Mouse (Mus musculus) stomach, postnatal 0 days (tissue): ENCODE results near the gene Pea15a. TPM values are rescaled to one million over a fixed set of nuclear protein-coding genes. Genes with fewer than 3 reads are reported as not detected.

Source experiments
- ATAC-seq: fragments of 200-750 bp; cut with Nextera tagmentation; 2 replicates; pipeline ENCODE4 v1.8.0; 2017; ENCODE audit not compliant: low FRiP score, low TSS enrichment
- DNase-seq: peaks from one replicate; pipeline ENCODE4 v3.0.0-alpha.2; 2016; ENCODE audit warnings: low spot score
- H3K27ac ChIP-seq: fragments of 300-500 bp; sonication (generic); replicated peaks from 2 replicates; pipeline ENCODE4 v1.5.1; 2014; ENCODE audit warnings: mild to moderate bottlenecking, control low read depth
- H3K27me3 ChIP-seq: fragments of 300-500 bp; sonication (generic); 2 replicates; pipeline ENCODE4 v1.6.1; 2014; ENCODE audit warnings: low read length; ENCODE audit not compliant: control insufficient read depth, insufficient read depth
- H3K36me3 ChIP-seq: fragments of 300-500 bp; sonication (generic); 2 replicates; pipeline ENCODE4 v1.6.1; 2014; ENCODE audit warnings: low read length, mixed read lengths; ENCODE audit not compliant: control insufficient read depth, insufficient read depth
- H3K4me1 ChIP-seq: fragments of 300-500 bp; sonication (generic); replicated peaks from 2 replicates; pipeline ENCODE4 v1.6.1; 2014; ENCODE audit warnings: antibody characterized with exemption; ENCODE audit not compliant: control insufficient read depth, insufficient read depth
- H3K4me2 ChIP-seq: fragments of 300-500 bp; sonication (generic); replicated peaks from 2 replicates; pipeline ENCODE4 v1.6.1; 2014; ENCODE audit warnings: low read depth, mild to moderate bottlenecking, control low read depth, moderate library complexity
- H3K4me3 ChIP-seq: fragments of 300-500 bp; sonication (generic); 2 replicates; pipeline ENCODE4 v1.5.1; 2014; ENCODE audit warnings: low read depth, low read length, control low read depth
- H3K9ac ChIP-seq: fragments of 300-500 bp; sonication (generic); 2 replicates; pipeline ENCODE4 v1.6.1; 2014; ENCODE audit warnings: mild to moderate bottlenecking, low read length, control low read depth, mixed read lengths
- H3K9me3 ChIP-seq: fragments of 300-500 bp; sonication (generic); 2 replicates; pipeline ENCODE4 v1.6.1; 2016; ENCODE audit warnings: low read length; ENCODE audit not compliant: control insufficient read depth
- CTCF ChIP-seq: IDR thresholded peaks from 2 replicates; pipeline ENCODE4 v1.5.1; 2016; ENCODE audit warnings: antibody characterized with exemption, low read depth, mild to moderate bottlenecking, moderate library complexity
- EP300 ChIP-seq: optimal IDR thresholded peaks from 2 replicates; pipeline ENCODE3; 2016; ENCODE audit warnings: antibody characterized with exemption
- WGBS: fragments of 180-500 bp; shearing (Covaris S2); extraction: QIAGEN DNeasy Blood & Tissue Kit; methylation state at CpG from one replicate; pipeline ENCODE4 v1.1.7; 2014; 5-methylcytosine and 5-hydroxymethylcytosine counted together
- polyA plus RNA-seq: library from polyadenylated mRNA; unstranded; fragments of >200 nt; fragmentation: Nextera tagmentation; extraction: Ambion mirVana; gene quantifications from 2 replicates; pipeline ENCODE4 v1.2.1, GENCODE M21; 2015

Pea15a gene
- polyA plus RNA-seq, 1 experiment from 2014 or later: 79.4 TPM

DNA sequence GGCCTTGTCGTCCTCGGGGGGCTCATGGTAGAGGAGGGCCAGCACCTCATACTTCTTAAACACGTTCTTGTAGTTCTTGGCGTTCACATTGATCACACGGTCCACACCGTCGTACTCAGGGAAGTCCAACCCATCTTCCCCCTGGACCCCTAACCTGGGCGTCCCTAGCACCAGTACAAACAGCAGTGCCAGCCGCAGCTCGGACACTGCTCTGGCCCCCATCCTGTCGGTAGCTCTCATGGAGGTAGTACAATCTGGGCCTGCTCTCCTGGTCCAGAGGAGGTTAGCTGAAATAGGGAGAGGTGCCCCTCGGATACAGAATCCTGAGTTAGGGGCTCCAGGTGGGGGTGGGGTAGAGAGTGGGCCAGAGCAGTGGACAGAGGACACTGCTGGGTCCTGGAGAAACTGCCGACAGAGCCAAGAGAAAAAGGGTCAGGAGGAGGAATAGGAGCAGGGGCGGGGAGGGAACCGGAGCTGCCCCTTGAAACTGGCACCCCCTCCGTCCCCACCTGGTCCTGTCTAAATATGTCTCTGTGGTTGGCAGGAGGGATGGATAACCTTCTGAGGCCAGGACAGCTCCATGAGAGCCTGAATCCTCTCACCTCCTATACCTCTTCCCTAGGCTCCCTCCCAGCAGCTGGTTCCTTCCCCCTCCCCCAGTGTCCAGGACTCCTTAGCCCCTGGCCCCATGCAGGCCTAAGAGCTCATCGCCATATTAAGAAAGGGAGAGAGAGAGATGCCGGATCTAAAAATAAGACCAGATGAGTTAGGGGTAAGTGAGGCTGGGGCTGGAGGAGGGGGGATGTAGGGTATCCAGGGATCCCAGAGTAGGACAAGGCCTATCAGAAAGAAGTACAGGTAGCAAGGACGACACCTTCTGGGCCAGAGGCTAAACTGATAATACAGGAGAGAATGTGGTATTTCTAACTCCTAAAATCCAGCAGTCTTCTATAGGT, 13.1 kb upstream of the Pea15a start, which contains the start of gene Casq1:
TSS of gene Casq1 (minus strand) at position 418 of the 956 bp plus-strand sequence.
- DNase-seq (no peak), ATAC-seq (no peak)
- Histone ChIP-seq H3K9me3 (no peaks in the 10 kb centered on the region), H3K27me3 (no peaks in the 10 kb centered on the region), H3K4me3 (no peak within 1 kb of the TSS), H3K9ac (0 out of 2 replicates have a peak within 1 kb of the TSS, but pooled peaks have one; percentile 27), H3K4me1 (peaks cover 12% of the 10 kb centered on the region; the same call in 1 of the 2 replicates), H3K4me2 (peak within 1 kb of the TSS; percentile 14; the same call in 1 of the 2 replicates), H3K36me3 (no peaks in the 10 kb centered on the region), H3K27ac (peak within 1 kb of the TSS; percentile 45; the same call in 1 of the 2 replicates)
- TF ChIP-seq CTCF (no peak), EP300 (no peak)
- 77% methylated on average over 19 of the region's 19 CpGs for WGBS

DNA sequence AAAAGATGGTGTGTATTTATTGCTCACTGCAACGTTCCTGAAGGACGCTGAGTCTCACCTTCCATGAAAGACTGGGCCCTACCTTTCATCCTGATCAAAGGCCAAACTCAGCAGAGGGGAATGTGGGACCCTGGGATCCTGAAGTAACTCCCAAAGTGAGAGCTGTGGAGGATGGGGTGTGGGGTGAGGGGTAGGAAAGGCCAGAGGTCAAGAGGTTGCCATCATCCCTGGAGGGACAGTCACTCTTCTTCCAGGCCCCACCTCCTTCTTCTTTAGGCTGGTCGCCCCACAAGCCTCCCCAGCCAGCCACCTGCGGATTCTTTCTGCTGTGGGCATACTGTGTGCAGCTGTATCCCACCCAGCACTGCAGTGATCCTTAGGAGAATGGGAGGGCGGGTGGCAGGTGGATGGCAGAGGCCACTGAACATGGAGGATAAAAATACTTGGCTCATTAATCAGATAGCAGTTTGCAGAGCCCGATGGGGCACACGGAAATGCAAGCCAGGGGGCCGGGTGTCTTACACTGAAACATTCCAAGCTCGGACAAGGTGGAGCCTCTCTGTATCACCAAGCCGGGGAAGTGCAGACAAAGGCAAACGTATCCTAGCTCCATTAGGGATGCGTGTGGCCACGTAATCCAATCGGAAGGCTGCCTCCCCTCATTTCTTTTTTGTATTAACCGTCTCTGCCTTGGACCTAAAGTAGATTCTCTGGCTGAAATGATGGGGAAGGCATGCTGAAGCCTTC, 11.7 kb upstream of the Pea15a start:
- TF ChIP-seq CTCF (no peak), EP300 (no peak)
- WGBS: 55% methylated on average over 15 of the region's 15 CpGs
- Histone ChIP-seq H3K9me3 (no peaks in the 10 kb centered on the region), H3K4me1 (peaks cover 12% of the 10 kb centered on the region; the same call in 1 of the 2 replicates), H3K4me2 (no peak overlapping the region), H3K4me3 (no peak overlapping the region), H3K36me3 (no peaks in the 10 kb centered on the region), H3K27me3 (no peaks in the 10 kb centered on the region), H3K9ac (no peak overlapping the region), H3K27ac (no peak overlapping the region)
- no peak for DNase-seq
- ATAC-seq: no peak

DNA sequence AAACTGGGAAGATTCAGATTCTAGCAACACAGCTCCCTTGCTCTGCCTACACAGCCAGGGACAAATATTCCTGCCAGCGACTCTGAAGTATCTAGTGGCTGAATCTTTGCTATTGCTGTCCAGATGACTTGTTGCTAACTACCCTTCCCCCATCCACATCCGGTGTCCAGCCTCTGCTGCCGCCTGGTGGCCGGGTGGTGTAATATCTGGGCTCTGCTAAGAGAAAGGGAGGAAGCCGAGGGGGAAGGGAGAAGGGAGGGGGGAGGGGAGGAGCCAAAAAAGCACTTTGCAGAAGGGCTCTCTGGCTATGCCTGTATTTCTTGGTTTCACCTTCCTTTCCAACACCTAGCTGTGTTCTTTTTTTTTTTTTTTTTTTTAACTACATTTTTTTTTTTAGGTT, 10.5 kb upstream of the Pea15a start:
- DNase-seq (peak; percentile 94), ATAC-seq (peak; percentile 80)
- H3K36me3 ChIP-seq: no peaks in the 10 kb centered on the region
- H3K4me1 ChIP-seq: peaks cover 12% of the 10 kb centered on the region; the same call in 1 of the 2 replicates
- peak overlapping the region; percentile 85 for H3K27ac ChIP-seq
- no peaks in the 10 kb centered on the region for H3K27me3 ChIP-seq
- peak overlapping the region; percentile 41 for H3K4me2 ChIP-seq
- WGBS: 0% methylated on average over 5 of the region's 5 CpGs
- no peaks in the 10 kb centered on the region for H3K9me3 ChIP-seq
- TF ChIP-seq EP300: no peak
- TF ChIP-seq CTCF: peak; percentile 97
- H3K4me3 ChIP-seq: no peak overlapping the region
- H3K9ac ChIP-seq: peak overlapping the region; percentile 41; the same call in 1 of the 2 replicates

DNA sequence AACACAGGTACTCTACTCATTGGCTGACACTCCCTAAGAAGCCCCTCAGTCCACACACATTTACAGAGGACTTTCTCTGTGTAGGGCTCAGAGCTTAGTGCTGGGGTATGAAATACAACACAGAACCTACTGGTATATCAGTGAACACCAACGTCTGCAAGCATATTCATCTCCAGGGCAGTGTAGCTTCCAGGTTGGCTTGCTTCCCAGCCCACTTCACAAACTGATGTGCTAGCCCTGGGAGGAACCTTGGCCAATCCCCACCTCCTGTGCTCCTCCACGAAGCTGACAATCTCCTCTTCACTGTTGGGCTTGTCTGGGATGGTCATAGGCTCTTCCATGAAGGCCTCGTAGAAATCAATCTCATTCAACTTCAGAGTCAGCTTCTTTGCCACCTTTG, 8.1 kb upstream of the Pea15a start:
- Histone ChIP-seq H3K9ac (no peak overlapping the region), H3K9me3 (no peaks in the 10 kb centered on the region), H3K4me2 (no peak overlapping the region), H3K4me1 (peaks cover 5% of the 10 kb centered on the region; the same call in 1 of the 2 replicates), H3K4me3 (no peak overlapping the region), H3K27ac (no peak overlapping the region), H3K36me3 (no peaks in the 10 kb centered on the region), H3K27me3 (no peaks in the 10 kb centered on the region)
- ATAC-seq: no peak
- 36% methylated on average over 3 of the region's 3 CpGs for WGBS
- no peak for DNase-seq
- TF ChIP-seq CTCF (no peak), EP300 (no peak)

DNA sequence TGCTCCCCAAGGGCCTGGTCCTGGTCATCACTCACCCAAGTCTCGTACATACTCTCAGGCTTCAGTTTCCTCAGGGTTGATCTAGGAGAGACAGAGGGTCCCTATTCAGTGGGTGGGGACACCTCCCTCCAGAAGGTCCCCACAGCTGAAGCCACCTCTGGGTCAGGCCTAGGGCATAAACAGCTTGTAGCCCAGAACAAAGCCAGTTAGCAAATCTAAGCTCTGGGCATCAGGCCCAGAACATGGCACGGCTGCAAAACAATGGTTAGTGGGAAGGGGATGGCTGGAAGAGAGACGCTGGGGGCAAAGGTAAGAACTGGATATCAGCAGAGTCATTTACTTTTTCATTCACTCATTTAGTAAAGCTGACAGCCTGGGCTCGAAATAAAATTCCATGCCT, 7.2 kb upstream of the Pea15a start:
- H3K4me2 ChIP-seq: no peak overlapping the region
- WGBS: 49% methylated on average over 4 of the region's 4 CpGs
- no peaks in the 10 kb centered on the region for H3K36me3 ChIP-seq
- DNase-seq: no peak
- H3K27me3 ChIP-seq: no peaks in the 10 kb centered on the region
- TF ChIP-seq CTCF (no peak), EP300 (no peak)
- H3K9me3 ChIP-seq: no peaks in the 10 kb centered on the region
- ATAC-seq: no peak
- peaks cover 5% of the 10 kb centered on the region; the same call in 1 of the 2 replicates for H3K4me1 ChIP-seq
- no peak overlapping the region for H3K27ac ChIP-seq
- H3K4me3 ChIP-seq: no peak overlapping the region
- no peak overlapping the region for H3K9ac ChIP-seq
